Mouse (Mus musculus) CD4-positive, CD25-positive, alpha-beta regulatory T cell, adult 4 months (primary cell): ENCODE measurements around the gene Als2cr12. TPM values are rescaled to one million over a fixed set of nuclear protein-coding genes. Genes with fewer than 3 reads are reported as not detected.
"Not testable (repeated sequence)": the region's sequence is repeated elsewhere in the genome, so short reads cannot be mapped to it uniquely, and the experiment has no call there.

Experiments
- ATAC-seq: one replicate; pipeline ENCODE4 v1.8.0; 2017
- polyA plus RNA-seq, 2 experiments: library from polyadenylated mRNA; unstranded; fragments of 100-300 nt; shearing (Covaris generic); gene quantifications; one replicate each; pipeline ENCODE4 v1.2.1; 2017

Als2cr12 gene
- polyA plus RNA-seq, 2 experiments from 2014 or later, result 0.16 TPM; not detected in 1

DNA sequence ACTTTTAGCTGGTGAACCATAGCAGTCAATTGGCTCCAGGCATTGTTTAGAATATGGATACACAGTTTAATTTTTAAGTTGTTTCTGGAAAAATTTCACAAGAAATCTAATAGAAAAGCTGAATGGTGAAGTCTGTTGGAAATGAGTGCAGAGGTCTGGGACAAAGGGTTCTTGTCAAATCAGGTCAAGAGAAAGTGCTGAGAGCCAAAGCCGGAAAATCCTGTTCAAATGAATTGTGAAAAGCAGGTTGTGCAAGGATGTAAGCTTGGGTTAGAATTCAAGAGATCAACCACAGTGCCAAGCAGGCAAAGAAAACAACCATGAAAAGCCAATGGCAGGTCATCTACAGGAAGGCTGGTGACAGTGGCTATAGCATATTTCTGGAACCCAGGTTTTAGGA lies 85.6 kb downstream of the Als2cr12 start:
- ATAC-seq, result no peak

DNA sequence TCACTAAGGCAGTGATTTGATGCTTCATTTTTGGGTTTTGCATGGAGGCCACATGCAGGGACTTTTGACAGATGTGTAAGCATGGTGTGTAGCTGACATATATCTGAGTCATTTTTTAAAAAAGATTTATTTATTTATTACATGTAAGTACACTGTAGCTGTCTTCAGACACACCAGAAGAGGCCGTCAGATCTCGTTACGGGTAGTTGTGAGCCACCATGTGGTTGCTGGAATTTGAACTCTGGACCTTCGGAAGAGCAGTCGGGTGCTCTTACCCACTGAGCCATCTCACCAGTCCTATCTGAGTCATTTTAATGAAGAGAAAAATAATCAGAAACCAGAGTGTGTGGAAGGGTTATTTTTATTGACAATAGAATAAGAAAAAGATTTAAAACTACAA lies 86.2 kb downstream of the Als2cr12 start:
- not testable (repeated sequence) for ATAC-seq

DNA sequence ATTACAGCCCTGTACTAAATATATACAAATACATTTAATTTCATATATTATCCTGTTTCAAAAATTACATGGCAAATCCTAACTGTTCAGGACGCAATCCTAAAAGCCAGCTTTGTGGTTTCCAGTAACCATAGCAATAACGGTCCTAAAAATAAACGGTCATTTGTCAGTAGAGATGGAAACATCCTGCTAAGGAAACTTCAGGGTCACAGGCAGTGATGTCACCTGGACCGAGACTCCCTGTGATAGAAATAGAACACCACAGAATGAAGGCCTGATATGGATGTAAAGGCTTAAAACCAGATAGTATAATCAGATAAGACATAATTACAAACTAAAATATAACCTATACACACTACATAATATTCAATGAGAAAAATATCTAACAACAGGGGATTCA lies 92.1 kb downstream of the Als2cr12 start:
- ATAC-seq, result no peak

DNA sequence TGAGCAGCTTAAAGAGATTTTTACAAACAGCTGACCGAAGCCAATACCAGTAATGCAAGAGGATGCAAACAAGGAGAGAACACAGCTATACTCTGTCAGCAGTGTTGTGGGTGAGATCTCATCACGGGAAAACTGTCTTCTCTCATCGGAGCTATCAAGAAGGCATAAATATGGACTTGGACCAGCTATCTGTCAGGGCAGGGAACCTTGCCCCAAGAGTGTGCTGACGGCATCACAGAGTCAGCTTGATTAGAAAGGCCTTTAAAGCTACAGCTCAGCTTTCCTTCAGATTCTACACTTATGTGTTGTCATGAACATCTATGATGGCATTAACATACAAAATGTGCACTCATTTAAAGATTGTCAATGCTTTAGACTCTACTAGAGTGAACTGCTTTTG lies 93.1 kb downstream of the Als2cr12 start:
- no peak for ATAC-seq

Other genes with a start within 250 kb of the Als2cr12 start
- gene Orc2, start 190.9 kb downstream of the Als2cr12 start, polyA plus RNA-seq, result 10 to 100 TPM; 18.3 to 19.3 TPM
- 10 to 100 TPM; 11.5 to 13.9 TPM for gene Fam126b, start 109.7 kb downstream of the Als2cr12 start, polyA plus RNA-seq
- gene Ndufb3, start 109.6 kb downstream of the Als2cr12 start, polyA plus RNA-seq, result 10 to 100 TPM; 69.7 to 91.7 TPM
- 100 to 1,000 TPM; 158 to 204 TPM for gene Cflar, start 15.5 kb upstream of the Als2cr12 start, polyA plus RNA-seq
- 100 to 1,000 TPM; 197 to 203 TPM for gene Casp8, start 99.4 kb upstream of the Als2cr12 start, polyA plus RNA-seq